Mouse (Mus musculus) CD4-positive naive resting alpha-beta T cell, adult 76 days (primary cell): ENCODE results near the gene Gm21731. TPM values are rescaled to one million over a fixed set of nuclear protein-coding genes. Genes with fewer than 3 reads are reported as not detected.

Source experiments
- total RNA-seq: library from RNA; stranded (reverse); gene quantifications from one replicate; pipeline ENCODE4 v1.2.4, GENCODE M21; 2023

The Gm21731 gene
- not detected for total RNA-seq

DNA sequence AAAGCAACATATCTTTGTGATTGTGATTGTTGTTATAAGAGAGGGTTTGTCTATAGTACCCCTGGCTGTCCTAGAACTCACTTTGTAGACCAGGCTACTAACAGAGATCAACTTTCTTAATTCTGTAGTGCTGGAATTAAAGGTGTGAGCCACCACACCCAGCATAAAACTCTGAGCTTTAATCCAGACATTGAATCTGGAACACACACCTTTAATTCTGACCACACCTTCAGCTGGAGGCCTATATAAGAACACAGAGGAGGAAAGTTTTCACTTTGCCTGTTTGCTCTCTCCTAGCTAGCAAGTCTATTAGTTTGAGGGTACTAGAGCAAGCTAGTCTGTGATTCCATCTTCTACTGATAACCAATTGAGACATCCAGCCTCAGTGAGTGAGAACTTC, at the start of gene Gm21731:
Gene Gm21731 (plus strand): TSS at position 301 of the 400 bp plus-strand sequence.

GRCm38 (mm10) chr13:120215847-120216246, 23.1 kb upstream of the Gm21731 start, which contains the start of gene Gm21762:
TSS of gene Gm21762 (minus strand) at chr13:120215947.

GRCm38 (mm10) chr13:120262870-120263269, 24.0 kb downstream of the Gm21731 start, which contains the start of gene AF067061:
TSS of gene AF067061 (plus strand) at chr13:120263114.

Other genes with a start within 250 kb of the Gm21731 start
- gene Gm36079, start 212.1 kb upstream of the Gm21731 start, total RNA-seq: not detected
- gene Gm21188, start 186.9 kb upstream of the Gm21731 start, total RNA-seq: 0.47 TPM
- gene Gm20767, start 98.9 kb upstream of the Gm21731 start, total RNA-seq: not detected
- gene Gm21818, start 66.7 kb upstream of the Gm21731 start, total RNA-seq: not detected
- gene Gm21762, start 23.2 kb upstream of the Gm21731 start, total RNA-seq: 1.6 TPM
- not detected for gene AF067061, start 24.0 kb downstream of the Gm21731 start, total RNA-seq
- 5.4 TPM for gene BC147527, start 61.3 kb downstream of the Gm21731 start, total RNA-seq
- not detected for gene Tcstv3, start 77.8 kb downstream of the Gm21731 start, total RNA-seq